Mouse (Mus musculus): Measurements from ENCODE around the gene Ccdc167.
"Not testable (repeated sequence)": the region's sequence is repeated elsewhere in the genome, so short reads cannot be mapped to it uniquely, and the experiment has no call there.

Gene Ccdc167

GRCm38 (mm10) chr17:29719628-29720575, 3.1 kb upstream of the Ccdc167 start:
- no peak for DNase-seq

- DNase-seq, result no peak
Observed at GRCm38 (mm10) chr17:29718660-29719059, 1.8 kb upstream of the Ccdc167 start.

GRCm38 (mm10) chr17:29713734-29714133, 3.1 kb downstream of the Ccdc167 start:
- DNase-seq, result not testable (repeated sequence)

- DNase-seq, result no peak
Observed at GRCm38 (mm10) chr17:29712565-29712964, 4.3 kb downstream of the Ccdc167 start.

- DNase-seq, result no peak
Observed at GRCm38 (mm10) chr17:29711745-29712431, 5.0 kb downstream of the Ccdc167 start.

- DNase-seq, result no peak
Observed at GRCm38 (mm10) chr17:29711076-29711744, 5.6 kb downstream of the Ccdc167 start.

GRCm38 (mm10) chr17:29710562-29711044, 6.2 kb downstream of the Ccdc167 start:
- DNase-seq, result no peak

- no peak for DNase-seq
Observed at GRCm38 (mm10) chr17:29708783-29709182, 8.1 kb downstream of the Ccdc167 start.

GRCm38 (mm10) chr17:29706981-29707545, 9.8 kb downstream of the Ccdc167 start:
- DNase-seq, result no peak

GRCm38 (mm10) chr17:29705881-29706280, 11.0 kb downstream of the Ccdc167 start:
- no peak for DNase-seq

GRCm38 (mm10) chr17:29704781-29705180, 12.1 kb downstream of the Ccdc167 start:
- no peak for DNase-seq

GRCm38 (mm10) chr17:29702938-29703710, 13.7 kb downstream of the Ccdc167 start:
- DNase-seq, result no peak

GRCm38 (mm10) chr17:29700573-29700972, 16.3 kb downstream of the Ccdc167 start:
- DNase-seq, result no peak

GRCm38 (mm10) chr17:29698421-29698820, 18.4 kb downstream of the Ccdc167 start:
- no peak for DNase-seq

GRCm38 (mm10) chr17:29696940-29697339, 19.9 kb downstream of the Ccdc167 start:
- no peak for DNase-seq

GRCm38 (mm10) chr17:29694516-29694915, 22.3 kb downstream of the Ccdc167 start:
- no peak for DNase-seq

GRCm38 (mm10) chr17:29693571-29693970, 23.3 kb downstream of the Ccdc167 start:
- no peak for DNase-seq

- no peak for DNase-seq
Observed at GRCm38 (mm10) chr17:29692827-29693226, 24.0 kb downstream of the Ccdc167 start.

GRCm38 (mm10) chr17:29690257-29690656, 26.6 kb downstream of the Ccdc167 start:
- no peak for DNase-seq

- DNase-seq, result no peak
Observed at GRCm38 (mm10) chr17:29688610-29689009, 28.2 kb downstream of the Ccdc167 start.

- no peak for DNase-seq
Observed at GRCm38 (mm10) chr17:29687373-29687772, 29.5 kb downstream of the Ccdc167 start.

GRCm38 (mm10) chr17:29686771-29687170, 30.1 kb downstream of the Ccdc167 start:
- DNase-seq, result no peak

Measured in right cerebral cortex, postnatal 25 days (tissue).